Mouse (Mus musculus): ENCODE results near the gene Sec24c. TPM values are rescaled to one million over a fixed set of nuclear protein-coding genes. Genes with fewer than 3 reads are reported as not detected.

The Sec24c gene
- polyA plus RNA-seq, 1 experiment from 2014 or later: 90.7 TPM

DNA sequence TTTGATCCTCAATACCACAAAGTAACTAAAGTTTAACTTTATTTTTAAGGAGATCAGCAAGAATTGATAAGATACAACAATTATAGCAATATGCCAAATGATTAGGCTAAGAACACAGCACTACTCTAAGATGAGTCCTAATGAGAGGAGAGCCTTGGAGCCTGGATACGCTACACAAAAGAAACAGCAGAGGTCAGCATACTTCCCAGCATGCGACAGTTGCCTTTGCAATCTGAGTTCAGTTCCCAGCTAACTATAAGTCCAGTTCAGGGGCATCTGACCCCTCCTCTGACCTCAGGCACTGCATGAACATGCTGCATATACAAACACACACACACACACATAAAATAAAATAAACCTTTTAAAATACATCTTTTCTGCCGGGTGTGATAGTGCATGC lies 28.6 kb upstream of the Sec24c start:
- 42% methylated on average over 3 of the region's 3 CpGs for WGBS
- H3K4me2 ChIP-seq (replicated peaks): no peak overlapping the region
- no peaks in the 10 kb centered on the region for H3K36me3 ChIP-seq

DNA sequence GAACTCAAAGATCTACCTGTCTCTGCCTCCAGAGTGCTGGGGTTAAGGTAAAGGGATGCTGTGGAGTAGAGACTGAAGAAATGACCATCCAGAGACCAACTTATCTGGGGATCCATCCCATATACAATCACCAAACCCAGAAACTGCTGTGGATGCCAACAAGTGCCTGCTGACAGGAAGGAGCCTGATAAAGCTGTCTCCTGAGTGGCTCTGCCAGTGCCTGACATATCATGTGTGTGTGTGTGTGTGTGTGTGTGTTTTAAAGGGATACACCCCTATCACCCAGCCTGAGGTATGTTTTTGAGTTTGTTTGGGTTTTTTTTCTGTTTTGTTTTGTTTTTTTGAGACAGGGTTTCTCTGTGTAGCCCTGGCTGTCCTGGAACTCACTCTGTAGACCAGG lies 27.7 kb upstream of the Sec24c start:
- peaks cover 5% of the 10 kb centered on the region for H3K4me1 ChIP-seq
- no peaks in the 10 kb centered on the region for H3K27me3 ChIP-seq
- H3K4me2 ChIP-seq (replicated peaks): no peak overlapping the region
- H3K27ac ChIP-seq: no peak overlapping the region
- H3K9me3 ChIP-seq: no peaks in the 10 kb centered on the region
- no peak for ATAC-seq (ENCODE audit: low FRiP score, low read depth)
- no peaks in the 10 kb centered on the region for H3K36me3 ChIP-seq
- no peak overlapping the region for H3K4me3 ChIP-seq
- H3K9ac ChIP-seq: no peak overlapping the region

More for the DNA sequence above, 28.6 kb upstream of the Sec24c start:
- no peak for ATAC-seq (ENCODE audit: low FRiP score, low read depth)
- no peak overlapping the region for H3K27ac ChIP-seq
- no peak overlapping the region for H3K9ac ChIP-seq
- H3K4me3 ChIP-seq: no peak overlapping the region
- H3K9me3 ChIP-seq: no peaks in the 10 kb centered on the region
- peaks cover 5% of the 10 kb centered on the region for H3K4me1 ChIP-seq
- H3K27me3 ChIP-seq: no peaks in the 10 kb centered on the region

DNA sequence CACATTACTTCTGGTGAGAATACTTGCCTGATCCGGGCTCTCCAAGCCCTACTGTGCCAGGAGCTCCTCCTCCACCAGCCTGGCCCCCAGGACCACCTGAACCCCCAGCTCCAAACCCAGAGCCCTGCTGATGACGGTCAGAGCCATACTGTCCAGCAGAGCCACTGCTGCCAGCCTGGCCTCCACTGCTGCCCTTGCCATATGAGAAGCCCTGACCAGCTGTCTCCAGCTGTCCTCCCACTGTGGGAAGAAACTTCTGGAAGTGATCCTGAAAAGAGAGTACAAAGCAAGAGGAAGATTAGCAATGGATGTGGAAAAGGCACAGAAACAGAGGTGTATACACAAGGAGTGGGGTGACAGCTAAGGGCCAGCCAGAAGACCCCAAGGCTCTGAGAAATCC lies 23.1 kb upstream of the Sec24c start:
- no peak overlapping the region for H3K4me2 ChIP-seq (replicated peaks)

DNA sequence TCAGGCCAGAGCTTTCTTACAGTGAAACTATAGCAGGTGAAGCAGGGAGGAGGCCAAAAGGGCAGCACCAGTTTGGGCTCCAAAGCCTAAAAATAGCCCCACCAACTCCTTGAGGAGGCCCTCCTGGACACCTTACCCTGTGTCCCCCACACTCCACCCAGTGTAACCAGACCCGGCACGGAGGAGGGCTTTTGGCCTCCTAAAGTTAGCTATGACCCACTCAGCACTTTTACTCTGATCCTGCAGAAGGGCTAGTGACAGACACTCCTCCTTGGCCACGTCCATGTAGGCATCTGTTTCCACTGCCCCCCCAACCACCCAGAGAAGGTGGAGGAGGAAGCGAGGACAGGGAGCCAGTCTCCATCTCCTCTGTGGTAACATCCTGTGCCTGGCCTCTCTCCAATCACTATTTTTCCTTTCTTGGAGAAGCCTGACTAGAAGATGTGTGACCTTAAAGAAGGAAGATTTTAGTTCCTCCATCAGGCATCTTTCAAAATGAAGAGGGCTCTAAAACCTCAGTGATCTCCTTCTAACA lies 22.3 kb upstream of the Sec24c start:
- WGBS: 59% methylated on average over 4 of the region's 4 CpGs
- H3K9ac ChIP-seq: no peak overlapping the region
- no peaks in the 10 kb centered on the region for H3K36me3 ChIP-seq
- H3K4me2 ChIP-seq (replicated peaks): no peak overlapping the region
- H3K9me3 ChIP-seq: no peaks in the 10 kb centered on the region
- H3K27ac ChIP-seq: no peak overlapping the region
- no peaks in the 10 kb centered on the region for H3K4me1 ChIP-seq
- H3K27me3 ChIP-seq: no peaks in the 10 kb centered on the region
- no peak for ATAC-seq (ENCODE audit: low FRiP score, low read depth)
- no peak overlapping the region for H3K4me3 ChIP-seq

More for the DNA sequence above, 23.1 kb upstream of the Sec24c start:
- 83% methylated on average over 2 of the region's 2 CpGs for WGBS
- no peaks in the 10 kb centered on the region for H3K36me3 ChIP-seq
- no peaks in the 10 kb centered on the region for H3K27me3 ChIP-seq
- no peak overlapping the region for H3K9ac ChIP-seq
- no peak overlapping the region for H3K27ac ChIP-seq
- H3K9me3 ChIP-seq: no peaks in the 10 kb centered on the region
- no peak for ATAC-seq (ENCODE audit: low FRiP score, low read depth)
- no peaks in the 10 kb centered on the region for H3K4me1 ChIP-seq
- no peak overlapping the region for H3K4me3 ChIP-seq

DNA sequence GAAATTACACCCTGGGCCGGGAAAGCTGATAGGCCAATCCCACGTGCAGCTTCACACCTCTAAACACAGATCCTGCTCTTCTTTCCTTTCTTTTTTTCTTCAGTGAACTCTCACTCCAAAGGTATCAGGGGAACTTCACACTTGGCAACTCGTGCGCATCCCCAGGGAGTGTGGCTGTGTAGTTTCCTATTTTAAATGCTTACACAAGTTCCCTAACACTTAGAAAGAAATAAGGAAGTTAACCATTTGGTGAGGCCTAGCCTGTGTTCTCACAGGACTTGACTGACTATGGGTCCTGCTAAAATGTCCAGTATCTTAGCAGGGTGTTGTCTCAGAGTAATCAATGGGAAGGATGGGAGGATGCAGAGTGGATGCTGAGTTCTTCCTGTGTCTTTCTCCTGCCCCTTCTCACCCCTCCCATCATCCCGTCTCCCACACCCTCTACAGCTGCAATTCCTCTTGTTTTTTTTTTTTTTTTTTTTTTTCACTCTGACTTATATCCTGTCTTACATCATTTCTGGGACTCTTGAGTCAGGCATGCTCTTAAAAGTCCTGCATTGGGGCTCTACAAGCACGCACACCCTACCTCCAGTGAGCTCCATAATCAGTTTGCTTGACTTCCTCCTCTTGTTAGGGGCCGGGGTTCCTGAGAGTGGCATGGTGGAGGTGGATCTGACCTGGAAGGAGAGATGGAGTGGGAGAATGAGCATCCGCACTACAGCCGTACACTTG lies 19.3 kb upstream of the Sec24c start:
- Histone ChIP-seq H3K4me2 (replicated peaks) (no peak overlapping the region), H3K9ac (no peak overlapping the region), H3K4me3 (no peak overlapping the region), H3K27ac (no peak overlapping the region), H3K36me3 (no peaks in the 10 kb centered on the region), H3K4me1 (no peaks in the 10 kb centered on the region), H3K27me3 (no peaks in the 10 kb centered on the region), H3K9me3 (no peaks in the 10 kb centered on the region)
- 71% methylated on average over 9 of the region's 9 CpGs for WGBS
- ATAC-seq (ENCODE audit: low FRiP score, low read depth): no peak

DNA sequence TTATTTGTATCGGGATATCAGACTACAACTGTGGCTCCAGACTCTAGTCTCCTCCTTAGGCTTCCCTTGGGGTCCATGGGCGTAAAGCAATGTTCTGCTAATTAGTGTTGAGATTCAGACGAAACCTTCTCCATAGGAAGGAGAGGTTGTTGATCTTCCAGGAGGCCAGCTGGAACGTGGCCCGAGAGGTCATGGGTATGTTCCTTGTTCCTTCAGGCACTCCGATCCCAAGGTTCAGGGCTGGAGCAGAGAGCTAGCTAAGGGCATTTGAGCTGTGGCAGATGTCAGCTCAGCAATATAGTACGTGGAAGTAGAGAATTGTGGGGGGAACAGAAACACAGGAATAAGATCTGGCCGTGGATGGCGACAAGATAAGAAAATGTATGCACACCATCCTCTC lies 18.4 kb upstream of the Sec24c start:
- H3K4me3 ChIP-seq: no peak overlapping the region
- H3K27me3 ChIP-seq: no peaks in the 10 kb centered on the region
- no peaks in the 10 kb centered on the region for H3K36me3 ChIP-seq
- no peaks in the 10 kb centered on the region for H3K9me3 ChIP-seq
- H3K27ac ChIP-seq: no peak overlapping the region
- H3K9ac ChIP-seq: no peak overlapping the region
- no peak overlapping the region for H3K4me2 ChIP-seq (replicated peaks)
- 71% methylated on average over 9 of the region's 9 CpGs for WGBS
- no peak for ATAC-seq (ENCODE audit: low FRiP score, low read depth)
- peaks cover 6% of the 10 kb centered on the region for H3K4me1 ChIP-seq

DNA sequence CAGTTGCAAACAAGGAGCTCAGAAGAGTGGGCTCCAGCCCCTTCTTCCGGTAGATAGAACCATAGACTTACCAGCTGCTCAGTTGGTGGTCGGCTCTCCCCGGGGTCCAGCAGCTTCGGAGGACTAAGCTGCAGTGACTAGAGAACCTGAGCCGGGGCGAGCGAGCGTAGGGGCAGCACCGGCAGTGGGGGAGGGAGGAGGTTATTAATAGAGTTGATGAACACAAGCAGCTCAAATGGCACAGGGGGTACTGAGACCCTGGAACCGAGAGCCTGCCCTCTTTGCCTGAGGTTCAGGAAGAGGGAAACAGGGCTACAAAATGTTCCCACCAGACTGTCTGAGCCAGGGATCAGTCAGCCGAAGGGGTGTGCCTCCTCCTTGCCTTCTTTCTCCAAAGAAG lies 17.7 kb upstream of the Sec24c start, which contains the start of gene Myoz1:
Myoz1 (minus strand) TSS at position 180 of the 400 bp plus-strand sequence.
- no peaks in the 10 kb centered on the region for H3K36me3 ChIP-seq
- no peak within 1 kb of the TSS for H3K27ac ChIP-seq
- H3K27me3 ChIP-seq: no peaks in the 10 kb centered on the region
- peaks cover 6% of the 10 kb centered on the region for H3K4me1 ChIP-seq
- H3K4me3 ChIP-seq: no peak within 1 kb of the TSS
- H3K9me3 ChIP-seq: no peaks in the 10 kb centered on the region
- ATAC-seq (ENCODE audit: low FRiP score, low read depth): no peak
- H3K4me2 ChIP-seq (replicated peaks): no peak within 1 kb of the TSS
- 38% methylated on average over 11 of the region's 11 CpGs for WGBS
- no peak within 1 kb of the TSS for H3K9ac ChIP-seq

DNA sequence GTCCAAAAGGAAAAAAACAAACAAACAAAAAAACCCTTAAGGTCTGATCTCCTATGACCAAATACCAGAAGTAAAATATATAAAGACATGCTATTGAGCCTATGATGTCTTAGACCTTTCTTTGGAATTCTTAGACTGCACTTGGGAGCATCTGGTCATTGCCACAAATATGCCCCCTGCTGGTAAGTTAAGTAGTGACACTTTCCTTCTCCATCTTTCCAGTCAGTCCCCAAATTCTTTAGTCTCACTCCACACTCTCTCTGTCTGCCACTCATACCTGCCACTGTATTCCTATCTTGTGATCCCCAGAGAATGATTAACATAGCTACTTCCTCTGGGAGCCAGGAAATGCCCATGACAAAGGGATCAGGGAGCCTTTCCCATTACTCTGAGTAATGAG lies 15.8 kb upstream of the Sec24c start:
- no peaks in the 10 kb centered on the region for H3K36me3 ChIP-seq
- H3K9me3 ChIP-seq: no peaks in the 10 kb centered on the region
- H3K4me3 ChIP-seq: no peak overlapping the region
- ATAC-seq (ENCODE audit: low FRiP score, low read depth): no peak
- no peak overlapping the region for H3K9ac ChIP-seq
- H3K27ac ChIP-seq: no peak overlapping the region
- no peak overlapping the region for H3K4me2 ChIP-seq (replicated peaks)
- peaks cover 25% of the 10 kb centered on the region for H3K4me1 ChIP-seq
- H3K27me3 ChIP-seq: no peaks in the 10 kb centered on the region

DNA sequence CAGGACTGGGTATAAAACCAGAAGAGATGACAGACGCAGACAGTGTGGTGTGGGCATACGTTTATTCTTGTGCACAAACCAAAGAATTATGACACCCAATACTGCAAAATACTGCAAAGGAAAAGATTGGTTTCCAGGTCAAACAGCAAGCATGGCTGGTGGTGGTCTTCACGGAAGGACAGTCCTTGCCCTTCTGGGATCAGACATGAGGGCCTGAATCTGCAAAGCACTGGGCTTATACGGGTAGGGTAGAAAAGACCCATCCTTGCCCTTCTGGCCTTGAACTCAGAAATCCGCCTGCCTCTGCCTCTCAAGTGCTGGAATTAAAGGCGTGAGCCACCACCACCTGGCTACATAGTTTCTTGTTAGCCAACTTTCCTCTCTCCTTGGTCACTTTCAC lies 15.2 kb upstream of the Sec24c start:
- no peak for ATAC-seq (ENCODE audit: low FRiP score, low read depth)
- 81% methylated on average over 6 of the region's 6 CpGs for WGBS
- Histone ChIP-seq H3K9ac (no peak overlapping the region), H3K4me2 (replicated peaks) (no peak overlapping the region), H3K4me1 (peaks cover 30% of the 10 kb centered on the region), H3K4me3 (no peak overlapping the region), H3K27ac (no peak overlapping the region), H3K27me3 (no peaks in the 10 kb centered on the region), H3K9me3 (no peaks in the 10 kb centered on the region), H3K36me3 (no peaks in the 10 kb centered on the region)

DNA sequence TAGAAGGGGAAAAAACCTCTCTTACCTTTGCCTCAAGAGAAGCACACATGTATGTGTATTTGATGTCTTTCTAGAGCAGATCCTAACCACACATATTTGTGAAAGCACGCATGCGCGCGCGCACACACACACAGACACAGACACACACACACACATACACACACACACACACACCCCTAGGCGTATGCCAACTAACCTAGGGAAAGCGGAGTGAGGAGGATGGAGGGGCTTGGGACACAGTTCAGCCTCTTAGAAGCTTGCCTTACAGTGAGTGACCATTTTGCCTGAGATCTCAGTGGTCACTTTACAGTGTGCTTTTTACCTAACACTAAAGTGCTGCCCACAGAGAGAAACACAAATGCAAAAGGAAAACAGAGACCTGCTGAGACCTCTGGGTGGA lies 14.4 kb upstream of the Sec24c start:
- ATAC-seq (ENCODE audit: low FRiP score, low read depth): no peak
- H3K4me3 ChIP-seq: no peak overlapping the region
- no peak overlapping the region for H3K9ac ChIP-seq

DNA sequence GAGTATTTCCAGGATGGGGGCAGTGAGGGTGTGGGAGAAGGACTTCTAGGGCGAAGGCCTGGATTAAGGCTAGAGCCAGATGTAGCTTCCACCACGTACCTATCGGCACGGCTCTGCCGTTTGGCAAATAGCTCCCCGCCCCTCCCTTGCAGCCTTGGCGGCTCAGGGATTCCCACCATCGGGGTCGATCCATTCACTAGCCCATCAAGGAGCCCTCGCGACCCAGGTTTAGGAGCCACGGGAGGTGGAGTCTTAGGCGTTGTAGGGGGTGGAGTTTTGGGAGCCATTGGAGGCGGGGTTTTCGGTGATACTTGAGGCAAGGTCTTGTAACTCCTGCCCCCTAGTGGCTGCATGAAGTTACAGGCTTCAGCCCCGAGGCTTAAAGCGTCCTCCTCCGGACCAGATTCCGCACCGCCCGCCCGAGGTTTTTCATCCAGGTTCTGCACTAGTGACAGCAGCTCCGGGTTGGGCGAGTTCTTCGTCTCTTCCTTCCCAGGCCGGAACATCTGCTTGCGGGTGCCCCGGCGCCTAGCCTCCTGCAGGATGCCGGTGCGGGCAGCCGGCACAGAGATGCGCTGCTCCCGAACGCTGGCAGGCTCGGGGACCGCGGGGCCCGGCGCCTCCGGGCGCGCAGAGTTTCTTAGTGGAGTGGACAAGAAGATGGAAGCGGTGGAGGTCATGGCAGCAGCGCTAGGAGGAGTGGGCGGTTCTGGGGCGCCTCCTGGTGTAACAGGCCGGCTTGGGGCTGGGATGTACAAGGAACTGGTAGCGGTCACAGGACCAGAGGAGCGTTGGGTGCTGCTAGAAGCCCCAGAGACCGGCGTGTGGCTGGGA lies 13.1 kb upstream of the Sec24c start:
- Histone ChIP-seq H3K4me2 (replicated peaks) (peak overlapping the region; percentile 86), H3K27me3 (peaks cover 3% of the 10 kb centered on the region; the same call in 1 of the 2 replicates), H3K27ac (peak overlapping the region; percentile 95), H3K9me3 (no peaks in the 10 kb centered on the region), H3K9ac (peak overlapping the region; percentile 83), H3K4me3 (peak overlapping the region; percentile 71), H3K36me3 (no peaks in the 10 kb centered on the region), H3K4me1 (peaks cover 41% of the 10 kb centered on the region)
- ATAC-seq (ENCODE audit: low FRiP score, low read depth): peak; percentile 82
- WGBS: 2% methylated on average over 52 of the region's 52 CpGs

More for the DNA sequence above, 14.4 kb upstream of the Sec24c start:
- WGBS: 99% methylated on average over 7 of the region's 7 CpGs
- Histone ChIP-seq H3K4me2 (replicated peaks) (no peak overlapping the region), H3K27me3 (no peaks in the 10 kb centered on the region), H3K4me1 (peaks cover 38% of the 10 kb centered on the region), H3K36me3 (no peaks in the 10 kb centered on the region), H3K27ac (no peak overlapping the region), H3K9me3 (no peaks in the 10 kb centered on the region)

DNA sequence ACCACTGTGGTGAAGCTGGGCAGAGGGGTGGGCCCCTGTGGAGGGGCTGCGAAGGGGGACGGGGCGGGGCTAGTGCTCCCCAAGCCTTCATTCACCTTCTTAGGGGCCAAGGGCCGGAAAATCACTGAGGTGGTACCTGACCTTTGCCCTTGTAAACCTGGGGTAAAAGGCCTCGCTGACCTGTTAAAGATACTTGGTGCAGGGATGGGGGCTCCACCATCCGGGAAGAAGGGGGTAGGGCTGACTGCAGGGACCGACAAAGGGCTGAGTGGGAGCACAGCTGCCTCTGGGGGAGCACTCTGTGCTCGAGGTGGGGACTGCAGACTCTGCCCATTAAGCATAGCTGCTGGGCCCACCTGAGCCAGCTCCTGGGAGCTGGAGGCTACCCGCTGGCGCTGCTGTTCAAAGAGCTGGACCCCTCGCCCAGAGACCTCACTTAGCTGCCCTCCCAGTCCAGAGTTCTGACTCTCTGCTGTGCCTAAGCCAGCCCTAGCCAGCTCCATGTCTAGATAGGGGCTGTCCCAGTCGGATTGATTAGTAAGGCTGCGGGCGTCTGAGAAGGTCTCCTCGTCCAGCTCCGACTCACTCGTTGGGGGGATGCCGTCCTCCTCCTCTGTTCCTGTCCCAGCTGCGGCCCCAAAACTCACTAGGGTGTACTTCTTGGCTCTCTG lies 12.3 kb upstream of the Sec24c start:
- H3K36me3 ChIP-seq: no peaks in the 10 kb centered on the region
- H3K4me1 ChIP-seq: peaks cover 41% of the 10 kb centered on the region
- peak; percentile 20; the same call in 1 of the 2 replicates for ATAC-seq (ENCODE audit: low FRiP score, low read depth)
- peak overlapping the region; percentile 83 for H3K9ac ChIP-seq
- WGBS: 7% methylated on average over 16 of the region's 19 CpGs
- peak overlapping the region; percentile 95 for H3K27ac ChIP-seq
- H3K9me3 ChIP-seq: no peaks in the 10 kb centered on the region
- peaks cover 8% of the 10 kb centered on the region; the same call in 1 of the 2 replicates for H3K27me3 ChIP-seq
- peak overlapping the region; percentile 71 for H3K4me3 ChIP-seq
- peak overlapping the region; percentile 86 for H3K4me2 ChIP-seq (replicated peaks)

Measured in limb, embryonic 13.5 days (tissue).